Mouse (Mus musculus) cerebral cortex, adult 2 months (tissue): ENCODE data around the gene Epha2.

Source experiments
- WGBS: fragments of 180-500 bp; shearing (Covaris S2); methylation state at CpG from one replicate; pipeline ENCODE4 v1.1.7; 2018; 5-methylcytosine and 5-hydroxymethylcytosine counted together

Gene Epha2

GRCm38 (mm10) chr4:141303402-141304222 is 2.6 kb downstream of the Epha2 start:
- WGBS, result 75% methylated on average over 7 of the region's 7 CpGs

- 82% methylated on average over 4 of the region's 4 CpGs for WGBS
Measured at GRCm38 (mm10) chr4:141304223-141304611, 3.2 kb downstream of the Epha2 start.

- 70% methylated on average over 8 of the region's 8 CpGs for WGBS
Measured at GRCm38 (mm10) chr4:141306057-141306456, 5.0 kb downstream of the Epha2 start.

GRCm38 (mm10) chr4:141308381-141308780 is 7.3 kb downstream of the Epha2 start:
- 98% methylated on average over 22 of the region's 22 CpGs for WGBS

GRCm38 (mm10) chr4:141308857-141309772 is 8.1 kb downstream of the Epha2 start:
- WGBS, result 92% methylated on average over 34 of the region's 34 CpGs

- WGBS, result 84% methylated on average over 10 of the region's 10 CpGs
Measured at GRCm38 (mm10) chr4:141309773-141310145, 8.7 kb downstream of the Epha2 start.

- 45% methylated on average over 8 of the region's 8 CpGs for WGBS
Measured at GRCm38 (mm10) chr4:141310191-141310606, 9.2 kb downstream of the Epha2 start.

- WGBS, result 75% methylated on average over 7 of the region's 7 CpGs
Measured at GRCm38 (mm10) chr4:141311078-141311477, 10.0 kb downstream of the Epha2 start.

GRCm38 (mm10) chr4:141311506-141311905 is 10.5 kb downstream of the Epha2 start:
- WGBS, result 70% methylated on average over 6 of the region's 6 CpGs

GRCm38 (mm10) chr4:141311908-141312307 is 10.9 kb downstream of the Epha2 start:
- WGBS, result 82% methylated on average over 2 of the region's 2 CpGs

- 88% methylated on average over 17 of the region's 17 CpGs for WGBS
Measured at GRCm38 (mm10) chr4:141312513-141313131, 11.6 kb downstream of the Epha2 start.

GRCm38 (mm10) chr4:141313481-141313880 is 12.4 kb downstream of the Epha2 start:
- WGBS, result 67% methylated on average over 8 of the region's 8 CpGs

GRCm38 (mm10) chr4:141313924-141314323 is 12.9 kb downstream of the Epha2 start:
- 64% methylated on average over 11 of the region's 11 CpGs for WGBS

GRCm38 (mm10) chr4:141314745-141315144 is 13.7 kb downstream of the Epha2 start:
- 89% methylated on average over 6 of the region's 6 CpGs for WGBS

- 78% methylated on average over 7 of the region's 7 CpGs for WGBS
Measured at GRCm38 (mm10) chr4:141316023-141316422, 15.0 kb downstream of the Epha2 start.

- 76% methylated on average over 18 of the region's 18 CpGs for WGBS
Measured at GRCm38 (mm10) chr4:141316498-141317180, 15.6 kb downstream of the Epha2 start.

GRCm38 (mm10) chr4:141317914-141318313 is 16.9 kb downstream of the Epha2 start:
- 90% methylated on average over 7 of the region's 7 CpGs for WGBS

GRCm38 (mm10) chr4:141322526-141322925 is 21.5 kb downstream of the Epha2 start:
- 93% methylated on average over 11 of the region's 11 CpGs for WGBS

- WGBS, result 80% methylated on average over 6 of the region's 6 CpGs
Measured at GRCm38 (mm10) chr4:141324771-141325191, 23.7 kb downstream of the Epha2 start.

- 71% methylated on average over 15 of the region's 15 CpGs for WGBS
Measured at GRCm38 (mm10) chr4:141325636-141326035, 24.6 kb downstream of the Epha2 start.

GRCm38 (mm10) chr4:141327075-141327474 is 26.0 kb downstream of the Epha2 start:
- 84% methylated on average over 4 of the region's 4 CpGs for WGBS
